27 mouse cellular contexts compared by ENCODE assay signal in the genomic region with DNA sequence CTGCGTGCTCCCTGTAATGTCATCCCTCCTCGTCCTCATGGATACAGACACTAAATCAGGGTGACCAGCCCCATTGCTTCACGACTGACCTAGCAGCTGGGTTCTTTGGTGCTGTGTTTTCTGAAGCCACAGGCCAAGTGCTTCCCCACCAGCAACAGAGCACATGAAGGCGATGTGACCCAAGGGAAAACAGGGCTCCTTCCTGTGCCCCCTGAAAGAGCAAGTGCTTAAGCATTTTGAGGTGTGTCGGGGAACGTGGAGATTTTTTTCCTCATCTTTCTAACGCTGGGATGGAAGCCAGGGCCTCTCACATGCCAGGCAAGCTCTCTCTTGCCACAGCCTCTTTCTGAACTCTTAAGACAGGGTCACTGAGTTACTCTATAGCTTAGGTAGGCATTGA.
"Had no signal": no experiment of that assay in that cellular context is flagged by ENCODE, and none has a peak within 500 bp of the region (broad histone marks: within the 10 kb centered on the region; RNA-seq: fewer than 3 reads in every experiment).

No protein-coding gene starts in this region.

- H3K4me1 ChIP-seq: heart, embryonic 12.5 days; heart, embryonic 13.5 days; heart, embryonic 15.5 days; hindbrain, embryonic 10.5 days; hindbrain, embryonic 12.5 days; hindbrain, embryonic 13.5 days; hindbrain, embryonic 15.5 days; intestine, embryonic 15.5 days; kidney, embryonic 15.5 days had no signal

- H3K27ac ChIP-seq: heart, embryonic 13.5 days; heart, embryonic 15.5 days; hindbrain, embryonic 10.5 days; hindbrain, embryonic 12.5 days; hindbrain, embryonic 13.5 days; hindbrain, embryonic 14.5 days; hindbrain, embryonic 15.5 days; hindbrain, postnatal 0 days; intestine, embryonic 15.5 days; kidney, embryonic 15.5 days; kidney, postnatal 0 days; layer of hippocampus, adult 2 months; left cerebral cortex, adult 2 months had no signal

- DNase-seq: heart, postnatal 36 days; kidney, adult 11 months; kidney, adult 18-20 months; kidney, adult 2 months; kidney, adult 8-10 months; kidney, adult 9 months; kidney, postnatal 10 days; kidney, postnatal 14 days; kidney, postnatal 25 days; kidney, postnatal 36 days; kidney, postnatal 4 days; layer of hippocampus, adult 9-11 months; layer of hippocampus, postnatal 36 days had no signal

- H3K9me3 ChIP-seq: heart, embryonic 15.5 days; hindbrain, embryonic 10.5 days; hindbrain, embryonic 12.5 days; hindbrain, embryonic 13.5 days; hindbrain, embryonic 15.5 days; intestine, embryonic 15.5 days had no signal

- H3K27me3 ChIP-seq: heart, embryonic 13.5 days; heart, embryonic 15.5 days; hindbrain, embryonic 12.5 days; hindbrain, embryonic 13.5 days; hindbrain, embryonic 15.5 days; intestine, embryonic 15.5 days; kidney, embryonic 15.5 days had no signal

- H3K4me3 ChIP-seq: heart, embryonic 12.5 days; heart, embryonic 13.5 days; heart, embryonic 15.5 days; hindbrain, embryonic 10.5 days; hindbrain, embryonic 12.5 days; hindbrain, embryonic 13.5 days; hindbrain, embryonic 15.5 days; intestine, embryonic 15.5 days; kidney, embryonic 15.5 days; layer of hippocampus, adult 2 months; left cerebral cortex, adult 2 months had no signal

- H3K36me3 ChIP-seq: heart, embryonic 12.5 days; heart, embryonic 13.5 days; heart, embryonic 15.5 days; hindbrain, embryonic 10.5 days; hindbrain, embryonic 12.5 days; hindbrain, embryonic 13.5 days; hindbrain, embryonic 15.5 days; intestine, embryonic 15.5 days; kidney, embryonic 15.5 days had no signal
